ENCODE assay signal across 16 mouse cellular contexts in genomic region chr7:113774906-113775305, GRCm38 (mm10). TPM values are rescaled to one million over a fixed set of nuclear protein-coding genes. Genes with fewer than 3 reads are reported as not detected.
A peak's percentile ranks its signal among the peaks of the same experiment; 100 is the strongest.
DNase-seq lines count a peak whose midpoint lies in the region; ATAC-seq and TF ChIP-seq lines count a peak whose summit lies in the region.
"Had no signal": no experiment of that assay in that cellular context is flagged by ENCODE, and none has a peak within 500 bp of the region (broad histone marks: within the 10 kb centered on the region; RNA-seq: fewer than 3 reads in every experiment).

No protein-coding gene starts in this region.

- peak; percentile 57 to 64 for DNase-seq in cerebellum, postnatal 10 days
- DNase-seq in heart, postnatal 36 days = no peak
- DNase-seq in right cerebral cortex, postnatal 14 days = peak; percentile 10
- DNase-seq in right cerebral cortex, adult 18-20 months = no peak
- DNase-seq in stomach, postnatal 0 days (ENCODE audit: low spot score) = peak; percentile 41
- DNase-seq: kidney, adult 18-20 months; thymus, postnatal 25 days had no signal

- H3K27ac ChIP-seq in heart, embryonic 12.5 days (ENCODE audit: poor library complexity, severe bottlenecking) = no peak overlapping the region
- H3K27ac ChIP-seq in stomach, postnatal 0 days (replicated peaks) = no peak overlapping the region
- no peak overlapping the region for H3K27ac ChIP-seq in forebrain, embryonic 13.5 days
- H3K27ac ChIP-seq: embryonic facial prominence, embryonic 12.5 days; heart, adult 2 months; lung, embryonic 15.5 days; neural tube, embryonic 13.5 days had no signal

- no peak for TF ChIP-seq EP300 in stomach, postnatal 0 days (optimal IDR thresholded peaks at IDR 0.05)

- H3K36me3 ChIP-seq in heart, embryonic 12.5 days = peaks cover 8% of the 10 kb centered on the region
- no peaks in the 10 kb centered on the region for H3K36me3 ChIP-seq in stomach, postnatal 0 days (ENCODE audit: control insufficient read depth, insufficient read depth, low read length)
- H3K36me3 ChIP-seq in forebrain, embryonic 13.5 days (ENCODE audit: poor library complexity, severe bottlenecking) = no peaks in the 10 kb centered on the region
- H3K36me3 ChIP-seq: embryonic facial prominence, embryonic 12.5 days; G1E; lung, embryonic 15.5 days; neural tube, embryonic 13.5 days had no signal

- H3K9ac ChIP-seq in heart, embryonic 12.5 days = no peak overlapping the region
- no peak overlapping the region for H3K9ac ChIP-seq in stomach, postnatal 0 days (ENCODE audit: low read length)
- no peak overlapping the region for H3K9ac ChIP-seq in forebrain, embryonic 13.5 days
- H3K9ac ChIP-seq: embryonic facial prominence, embryonic 12.5 days; lung, embryonic 15.5 days; neural tube, embryonic 13.5 days had no signal

- no peaks in the 10 kb centered on the region for H3K27me3 ChIP-seq in heart, embryonic 12.5 days (replicated peaks)
- H3K27me3 ChIP-seq in stomach, postnatal 0 days (ENCODE audit: control insufficient read depth, insufficient read depth, low read length) = no peaks in the 10 kb centered on the region
- H3K27me3 ChIP-seq in forebrain, embryonic 13.5 days = peaks cover 17% of the 10 kb centered on the region
- H3K27me3 ChIP-seq: lung, embryonic 15.5 days had no signal

- WGBS in heart, embryonic 12.5 days = 77% methylated on average over 3 of the region's 3 CpGs
- WGBS in stomach, postnatal 0 days = 56% methylated on average over 3 of the region's 3 CpGs
- 78% methylated on average over 3 of the region's 3 CpGs for WGBS in forebrain, embryonic 13.5 days

- TF ChIP-seq CTCF in stomach, postnatal 0 days (IDR thresholded peaks at IDR 0.05; ENCODE audit: low read depth) = no peak

- peaks cover 4% of the 10 kb centered on the region; the same call in 1 of the 2 replicates for H3K9me3 ChIP-seq in heart, embryonic 12.5 days (replicated peaks)
- H3K9me3 ChIP-seq in stomach, postnatal 0 days (ENCODE audit: control insufficient read depth, low read length) = no peaks in the 10 kb centered on the region
- peaks cover 4% of the 10 kb centered on the region; the same call in 1 of the 2 replicates for H3K9me3 ChIP-seq in forebrain, embryonic 13.5 days (replicated peaks)
- H3K9me3 ChIP-seq: embryonic facial prominence, embryonic 12.5 days; lung, embryonic 15.5 days had no signal

- ATAC-seq in cerebellum, adult (ENCODE audit: insufficient number of reproducible peaks, low FRiP score, low TSS enrichment) = no peak; the same call in 1 of the 2 replicates
- peak; percentile 25; the same call in 1 of the 2 replicates for ATAC-seq in heart, embryonic 12.5 days (ENCODE audit: insufficient number of reproducible peaks, low FRiP score)
- peak; percentile 43; the same call in 1 of the 2 replicates for ATAC-seq in stomach, postnatal 0 days (ENCODE audit: low FRiP score, low TSS enrichment)
- ATAC-seq in forebrain, embryonic 13.5 days = no peak
- ATAC-seq: midbrain, embryonic 16.5 days had no signal

- intact Hi-C loops in heart, postnatal 36 days (cut with DNase I) = no loop called here

- peaks cover 37% of the 10 kb centered on the region for H3K4me1 ChIP-seq in heart, embryonic 12.5 days (replicated peaks)
- no peaks in the 10 kb centered on the region for H3K4me1 ChIP-seq in stomach, postnatal 0 days (replicated peaks; ENCODE audit: control insufficient read depth, insufficient read depth)
- H3K4me1 ChIP-seq in forebrain, embryonic 13.5 days = peaks cover 11% of the 10 kb centered on the region
- H3K4me1 ChIP-seq: lung, embryonic 15.5 days had no signal

- H3K4me3 ChIP-seq in heart, embryonic 12.5 days = no peak overlapping the region
- H3K4me3 ChIP-seq in stomach, postnatal 0 days (ENCODE audit: low read depth, low read length) = no peak overlapping the region
- no peak overlapping the region for H3K4me3 ChIP-seq in forebrain, embryonic 13.5 days
- H3K4me3 ChIP-seq: embryonic facial prominence, embryonic 12.5 days; heart, adult 2 months; lung, embryonic 15.5 days; neural tube, embryonic 13.5 days had no signal

- H3K4me2 ChIP-seq in heart, embryonic 12.5 days = no peak overlapping the region
- no peak overlapping the region for H3K4me2 ChIP-seq in stomach, postnatal 0 days (replicated peaks; ENCODE audit: low read depth)
- H3K4me2 ChIP-seq in forebrain, embryonic 13.5 days = no peak overlapping the region
- H3K4me2 ChIP-seq: embryonic facial prominence, embryonic 12.5 days; lung, embryonic 15.5 days; neural tube, embryonic 13.5 days had no signal

RNA-seq across cellular contexts. Expression of gene Spon1, which starts 9.1 kb away (rescaled TPM):
- 98.7 and 99.8 TPM in 2 replicates for polyA plus RNA-seq in heart, embryonic 12.5 days (2016; fragmentation: Nextera tagmentation; extraction: Ambion mirVana)
- total RNA-seq in heart, postnatal 36 days (2021) = 10 to 100 TPM; 11.9 to 16.1 TPM
- polyA plus RNA-seq in stomach, postnatal 0 days (2015; fragmentation: Nextera tagmentation; extraction: Ambion mirVana) = 3.1 and 4.0 TPM in 2 replicates
- 7.1 and 12.8 TPM in 2 replicates for polyA plus RNA-seq in forebrain, embryonic 13.5 days (2015; fragmentation: Nextera tagmentation; extraction: Ambion mirVana)
- polyA plus RNA-seq: G1E had no signal

Comparison
In these comparisons a context has a peak if more than half of its experiments do, and no peak if none do; other contexts are left out.
1. DNase-seq: peak in cerebellum, postnatal 10 days (2 of 2), right cerebral cortex, postnatal 14 days (single experiment) and stomach, postnatal 0 days (single experiment); none in heart, postnatal 36 days (0 of 2) and right cerebral cortex, adult 18-20 months (single experiment).
2. ATAC-seq: peak in heart, embryonic 12.5 days (single experiment) and stomach, postnatal 0 days (single experiment); none in cerebellum, adult (single experiment) and forebrain, embryonic 13.5 days (single experiment).